Mouse (Mus musculus) liver, embryonic 13.5 days (tissue): ENCODE results near the gene Cux2. TPM values are rescaled to one million over a fixed set of nuclear protein-coding genes. Genes with fewer than 3 reads are reported as not detected.

Experiments
- ATAC-seq: fragments of 200-750 bp; cut with Nextera tagmentation; 2 replicates; pipeline ENCODE4 v1.8.0; 2017; ENCODE audit warnings: low read depth, mild to moderate bottlenecking, moderate number of reproducible peaks, moderate library complexity
- DNase-seq: peaks from one replicate; pipeline ENCODE4 v3.0.0; 2022
- H3K27ac ChIP-seq: fragments of 300-500 bp; sonication (generic); 2 replicates; pipeline ENCODE4 v1.5.1; 2015; ENCODE audit warnings: moderate library complexity, mild to moderate bottlenecking, inconsistent platforms
- H3K27me3 ChIP-seq: fragments of 300-500 bp; sonication (generic); 2 replicates; pipeline ENCODE4 v1.6.1; 2015; ENCODE audit warnings: mild to moderate bottlenecking, inconsistent platforms
- H3K36me3 ChIP-seq: fragments of 300-500 bp; sonication (generic); 2 replicates; pipeline ENCODE4 v1.6.1; 2015; ENCODE audit warnings: mild to moderate bottlenecking, inconsistent platforms
- H3K4me1 ChIP-seq: fragments of 300-500 bp; sonication (generic); replicated peaks from 2 replicates; pipeline ENCODE4 v1.6.1; 2015; ENCODE audit warnings: inconsistent platforms
- H3K4me2 ChIP-seq: fragments of 300-500 bp; sonication (generic); 2 replicates; pipeline ENCODE4 v1.6.1; 2015; ENCODE audit warnings: inconsistent platforms, mild to moderate bottlenecking, moderate library complexity
- H3K4me3 ChIP-seq: fragments of 300-500 bp; sonication (generic); replicated peaks from 2 replicates; pipeline ENCODE4 v1.5.1; 2015; ENCODE audit warnings: mild to moderate bottlenecking, inconsistent platforms
- H3K9ac ChIP-seq: fragments of 300-500 bp; sonication (generic); 2 replicates; pipeline ENCODE4 v1.6.1; 2015; ENCODE audit warnings: mild to moderate bottlenecking, inconsistent platforms
- H3K9me3 ChIP-seq: fragments of 300-500 bp; sonication (generic); replicated peaks from 2 replicates; pipeline ENCODE4 v1.6.1; 2016; ENCODE audit warnings: inconsistent platforms
- WGBS: fragments of 180-500 bp; shearing (Covaris S2); methylation state at CpG from one replicate; pipeline ENCODE4 v1.1.7; 2015; ENCODE audit not compliant: insufficient replicate concordance; 5-methylcytosine and 5-hydroxymethylcytosine counted together
- polyA plus RNA-seq: library from polyadenylated mRNA; unstranded; fragments of >200 nt; fragmentation: Nextera tagmentation; extraction: Ambion mirVana; gene quantifications from 2 replicates; pipeline ENCODE4 v1.2.1, GENCODE M21; 2015

Gene Cux2
- polyA plus RNA-seq, 1 experiment from 2014 or later, result 0.59 TPM

DNA sequence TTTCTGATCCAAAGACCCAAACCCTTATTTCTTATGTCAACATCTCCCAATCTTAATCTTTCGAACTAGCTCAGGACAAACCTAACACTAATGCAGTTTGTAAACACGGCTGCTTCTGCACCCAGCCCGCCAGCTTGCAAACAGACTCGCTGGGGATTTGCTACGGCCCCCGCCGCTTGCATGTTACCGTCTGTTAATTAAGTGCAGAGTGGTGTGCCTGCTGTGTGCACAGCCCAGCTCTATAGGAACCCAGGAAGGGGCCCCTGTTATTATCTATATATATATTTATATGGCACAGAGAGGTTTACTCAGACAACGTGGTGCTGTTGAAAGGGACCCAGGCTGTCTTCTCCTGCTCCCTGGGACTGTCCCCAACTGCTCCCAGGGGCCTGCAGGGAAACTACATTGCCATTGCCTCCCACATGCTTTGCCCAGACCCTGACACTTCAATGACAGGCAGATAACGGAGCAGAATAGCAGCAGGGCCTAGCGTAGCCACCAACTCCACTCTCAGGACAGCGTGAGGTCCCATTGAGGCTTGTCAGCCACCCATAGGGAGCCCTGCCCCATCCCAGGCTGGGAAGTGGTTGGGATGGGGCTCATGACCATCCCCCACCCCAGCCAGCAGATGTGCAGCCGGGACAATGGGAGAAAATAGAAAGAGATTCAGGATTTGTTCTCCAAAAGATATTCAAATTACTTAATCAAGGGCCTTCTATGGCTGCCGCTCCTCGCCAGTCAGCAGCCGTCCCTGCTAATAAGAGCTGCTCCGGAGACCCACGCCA lies 111.6 kb downstream of the Cux2 start:
- H3K4me3 ChIP-seq, result no peak overlapping the region
- 49% methylated on average over 18 of the region's 18 CpGs for WGBS
- no peaks in the 10 kb centered on the region for H3K9me3 ChIP-seq
- H3K4me1 ChIP-seq, result no peaks in the 10 kb centered on the region
- no peak overlapping the region for H3K4me2 ChIP-seq
- peaks cover 10% of the 10 kb centered on the region; the same call in 1 of the 2 replicates for H3K27me3 ChIP-seq
- DNase-seq (no peak), ATAC-seq (no peak)
- H3K36me3 ChIP-seq, result no peaks in the 10 kb centered on the region
- H3K9ac ChIP-seq, result no peak overlapping the region
- H3K27ac ChIP-seq, result no peak overlapping the region

- Histone ChIP-seq H3K27me3 (peaks cover 11% of the 10 kb centered on the region), H3K9me3 (no peaks in the 10 kb centered on the region), H3K4me2 (no peak overlapping the region), H3K9ac (no peak overlapping the region), H3K36me3 (no peaks in the 10 kb centered on the region), H3K27ac (no peak overlapping the region), H3K4me1 (no peaks in the 10 kb centered on the region), H3K4me3 (no peak overlapping the region)
- WGBS, result 54% methylated on average over 9 of the region's 9 CpGs
- ATAC-seq (no peak), DNase-seq (no peak)
Measured at GRCm38 (mm10) chr5:121930261-121930660, 119.6 kb downstream of the Cux2 start.

GRCm38 (mm10) chr5:121928362-121929000 lies 121.4 kb downstream of the Cux2 start:
- WGBS, result 60% methylated on average over 15 of the region's 17 CpGs
- Histone ChIP-seq H3K4me1 (no peaks in the 10 kb centered on the region), H3K4me2 (no peak overlapping the region), H3K9ac (no peak overlapping the region), H3K4me3 (no peak overlapping the region), H3K27ac (no peak overlapping the region), H3K27me3 (peaks cover 24% of the 10 kb centered on the region), H3K9me3 (no peaks in the 10 kb centered on the region), H3K36me3 (no peaks in the 10 kb centered on the region)
- no peak for ATAC-seq
- no peak for DNase-seq

- ATAC-seq, result no peak
- H3K9me3 ChIP-seq, result no peaks in the 10 kb centered on the region
- no peak overlapping the region for H3K27ac ChIP-seq
- no peak overlapping the region for H3K4me2 ChIP-seq
- H3K9ac ChIP-seq, result no peak overlapping the region
- H3K4me3 ChIP-seq, result no peak overlapping the region
- peaks cover 26% of the 10 kb centered on the region for H3K27me3 ChIP-seq
- no peak for DNase-seq
- H3K36me3 ChIP-seq, result no peaks in the 10 kb centered on the region
- no peaks in the 10 kb centered on the region for H3K4me1 ChIP-seq
- WGBS, result 8% methylated on average over 2 of the region's 2 CpGs
Measured at GRCm38 (mm10) chr5:121926543-121926814, 123.4 kb downstream of the Cux2 start.

DNA sequence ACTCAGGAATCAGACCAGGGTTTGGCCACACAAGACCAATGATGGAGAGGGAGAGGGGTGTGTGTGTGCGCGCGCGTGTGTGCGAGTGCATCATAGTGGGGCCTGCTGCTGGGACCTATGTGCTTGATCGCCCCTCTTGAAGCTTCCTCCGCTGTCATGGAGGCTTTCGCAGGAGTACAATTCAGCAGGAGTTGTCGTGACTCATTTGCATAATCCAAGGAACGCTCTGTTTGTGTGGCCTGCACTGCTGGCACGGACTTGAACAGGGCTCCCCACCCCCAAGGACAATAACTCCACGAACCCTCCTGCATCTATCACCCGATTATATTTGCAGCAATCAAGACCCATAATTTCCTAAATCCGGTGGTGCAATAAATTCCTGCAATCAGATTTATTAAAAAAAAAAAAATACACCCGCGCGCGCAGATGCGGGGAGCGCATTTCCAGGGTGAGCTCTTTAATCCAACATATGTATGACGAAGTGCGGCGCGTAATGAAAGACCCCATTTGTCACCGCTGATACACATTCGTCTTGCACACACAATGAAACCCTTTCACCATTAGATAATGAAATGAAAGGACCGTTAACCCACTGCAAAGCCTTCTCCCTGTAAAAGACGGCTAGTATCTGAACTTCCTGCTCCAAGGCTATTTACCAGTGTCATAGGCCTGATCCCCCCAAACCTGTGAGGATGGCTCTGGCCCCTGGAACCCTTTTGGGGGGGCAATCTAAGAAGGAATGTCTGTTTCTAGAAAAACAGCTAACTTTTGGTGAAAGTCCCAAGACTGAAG lies 124.0 kb downstream of the Cux2 start:
- Histone ChIP-seq H3K4me1 (no peaks in the 10 kb centered on the region), H3K4me3 (no peak overlapping the region), H3K9me3 (no peaks in the 10 kb centered on the region), H3K27me3 (peaks cover 26% of the 10 kb centered on the region), H3K36me3 (no peaks in the 10 kb centered on the region), H3K4me2 (no peak overlapping the region), H3K27ac (no peak overlapping the region), H3K9ac (no peak overlapping the region)
- 43% methylated on average over 28 of the region's 28 CpGs for WGBS
- no peak for ATAC-seq
- no peak for DNase-seq

GRCm38 (mm10) chr5:121925291-121925690 lies 124.6 kb downstream of the Cux2 start:
- whole genome bisulfite sequencing, result 45% methylated on average over 23 of the region's 23 CpGs
- H3K36me3 ChIP-seq, result no peaks in the 10 kb centered on the region
- no peaks in the 10 kb centered on the region for H3K9me3 ChIP-seq
- no peak overlapping the region for H3K27ac ChIP-seq
- ATAC-seq (no peak), DNase-seq (no peak)
- no peak overlapping the region for H3K9ac ChIP-seq
- no peak overlapping the region for H3K4me3 ChIP-seq
- H3K4me2 ChIP-seq, result no peak overlapping the region
- H3K4me1 ChIP-seq, result 0 out of 2 replicates have a peak, but pooled peaks cover 3% of the 10 kb centered on the region
- peaks cover 26% of the 10 kb centered on the region for H3K27me3 ChIP-seq

- Histone ChIP-seq H3K9ac (no peak overlapping the region), H3K27me3 (peaks cover 26% of the 10 kb centered on the region), H3K4me3 (no peak overlapping the region), H3K27ac (no peak overlapping the region), H3K36me3 (no peaks in the 10 kb centered on the region), H3K4me2 (no peak overlapping the region), H3K4me1 (0 out of 2 replicates have a peak, but pooled peaks cover 3% of the 10 kb centered on the region), H3K9me3 (no peaks in the 10 kb centered on the region)
- WGBS, result 32% methylated on average over 9 of the region's 9 CpGs
- no peak for ATAC-seq
- no peak for DNase-seq
Measured at GRCm38 (mm10) chr5:121924423-121924822, 125.5 kb downstream of the Cux2 start.

DNA sequence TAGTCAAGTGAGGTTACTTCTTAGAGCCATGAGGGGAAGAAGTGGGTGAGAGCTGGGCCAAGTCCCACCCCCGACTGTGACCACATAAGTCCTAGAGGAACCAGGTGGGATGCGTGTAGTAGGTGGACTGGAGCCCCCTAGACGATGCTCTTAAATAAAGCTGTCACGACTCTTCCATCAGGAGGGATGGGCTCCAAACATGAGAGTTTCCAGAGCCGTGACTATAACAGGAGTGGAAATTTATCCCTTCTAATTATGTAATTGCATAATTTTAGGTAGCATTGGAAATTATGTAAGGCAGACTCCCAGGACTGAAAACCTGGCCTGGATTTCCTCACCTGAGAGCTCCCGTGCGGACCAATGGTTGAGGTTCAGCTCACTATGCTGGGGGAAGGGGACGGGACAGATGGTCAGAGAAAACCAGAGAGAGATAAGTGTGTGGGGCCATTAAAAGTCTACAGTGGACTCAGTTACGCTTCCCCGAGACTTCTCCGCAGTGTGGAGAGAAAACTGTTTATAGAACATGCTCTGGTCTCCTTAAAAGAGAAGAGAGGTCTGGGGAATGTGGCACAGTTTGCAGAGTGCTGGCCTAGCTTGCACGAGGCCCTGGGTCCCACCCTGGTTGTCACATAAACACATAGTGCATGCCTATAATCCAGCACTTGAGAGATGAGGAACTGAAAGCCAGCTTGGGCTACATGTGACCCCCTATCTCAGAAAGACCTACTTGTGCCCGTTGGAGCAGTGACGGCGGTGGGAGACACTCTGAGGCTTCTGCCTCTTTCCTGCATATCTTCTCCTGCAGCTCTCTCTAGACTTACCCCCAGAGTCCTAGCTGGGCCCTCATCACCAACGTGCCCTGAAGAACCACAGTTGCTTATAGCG lies 126.7 kb downstream of the Cux2 start:
- ATAC-seq, result no peak
- peaks cover 26% of the 10 kb centered on the region for H3K27me3 ChIP-seq
- 54% methylated on average over 17 of the region's 17 CpGs for WGBS

DNA sequence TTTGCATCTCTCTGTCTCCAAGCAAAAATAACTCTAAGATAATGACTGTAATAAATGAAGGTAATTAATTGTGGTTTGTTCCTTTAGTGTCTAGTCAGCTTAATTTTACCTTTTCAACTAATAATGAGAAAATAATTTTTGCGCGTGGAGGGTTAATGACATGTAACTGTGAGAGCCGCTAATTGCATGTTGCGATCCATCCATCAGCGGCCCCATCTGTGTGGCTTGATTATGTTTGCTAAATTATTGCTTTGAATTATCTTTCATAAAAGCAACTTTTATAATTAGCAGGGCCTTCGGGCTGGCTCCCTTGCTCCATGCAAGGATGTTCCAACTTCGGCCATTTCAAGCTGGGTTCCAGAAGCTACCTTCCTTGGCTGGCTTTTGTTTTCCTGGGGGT lies 130.7 kb downstream of the Cux2 start:
- DNase-seq, result no peak
- H3K9ac ChIP-seq, result no peak overlapping the region
- H3K27me3 ChIP-seq, result peaks cover 9% of the 10 kb centered on the region
- no peaks in the 10 kb centered on the region for H3K9me3 ChIP-seq
- no peak for ATAC-seq
- H3K4me2 ChIP-seq, result no peak overlapping the region
- no peak overlapping the region for H3K4me3 ChIP-seq
- no peaks in the 10 kb centered on the region for H3K36me3 ChIP-seq
- WGBS, result 74% methylated on average over 7 of the region's 7 CpGs
- no peak overlapping the region for H3K27ac ChIP-seq
- H3K4me1 ChIP-seq, result 0 out of 2 replicates have a peak, but pooled peaks cover 3% of the 10 kb centered on the region

More for the DNA sequence above, 126.7 kb downstream of the Cux2 start:
- no peak for DNase-seq
- Histone ChIP-seq H3K36me3 (no peaks in the 10 kb centered on the region), H3K9ac (no peak overlapping the region), H3K4me2 (no peak overlapping the region), H3K9me3 (no peaks in the 10 kb centered on the region), H3K27ac (no peak overlapping the region), H3K4me3 (no peak overlapping the region), H3K4me1 (0 out of 2 replicates have a peak, but pooled peaks cover 3% of the 10 kb centered on the region)

DNA sequence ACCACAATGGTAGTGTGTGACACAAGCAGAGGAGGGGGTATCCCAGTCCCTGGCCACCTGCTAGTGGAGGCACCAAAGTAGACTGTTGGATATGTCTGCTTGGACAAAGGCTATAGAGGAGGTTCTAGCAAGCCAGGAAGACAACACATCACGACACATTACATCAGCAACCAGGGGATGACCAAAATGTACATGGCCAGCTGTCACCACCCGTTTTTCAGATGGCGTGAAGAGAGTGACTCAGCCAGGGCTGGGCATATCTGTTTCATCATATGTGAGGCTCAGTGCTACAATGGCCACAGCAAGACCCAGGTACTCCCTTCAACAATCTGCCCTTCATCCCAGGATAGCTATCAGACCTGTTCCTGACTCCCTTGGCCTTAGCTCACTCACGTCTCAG lies 133.1 kb downstream of the Cux2 start:
- Histone ChIP-seq H3K4me2 (no peak overlapping the region), H3K36me3 (no peaks in the 10 kb centered on the region), H3K9me3 (no peaks in the 10 kb centered on the region), H3K27me3 (no peaks in the 10 kb centered on the region), H3K4me3 (no peak overlapping the region), H3K4me1 (0 out of 2 replicates have a peak, but pooled peaks cover 3% of the 10 kb centered on the region), H3K9ac (no peak overlapping the region), H3K27ac (no peak overlapping the region)
- 48% methylated on average over 4 of the region's 4 CpGs for WGBS
- DNase-seq (no peak), ATAC-seq (no peak)

DNA sequence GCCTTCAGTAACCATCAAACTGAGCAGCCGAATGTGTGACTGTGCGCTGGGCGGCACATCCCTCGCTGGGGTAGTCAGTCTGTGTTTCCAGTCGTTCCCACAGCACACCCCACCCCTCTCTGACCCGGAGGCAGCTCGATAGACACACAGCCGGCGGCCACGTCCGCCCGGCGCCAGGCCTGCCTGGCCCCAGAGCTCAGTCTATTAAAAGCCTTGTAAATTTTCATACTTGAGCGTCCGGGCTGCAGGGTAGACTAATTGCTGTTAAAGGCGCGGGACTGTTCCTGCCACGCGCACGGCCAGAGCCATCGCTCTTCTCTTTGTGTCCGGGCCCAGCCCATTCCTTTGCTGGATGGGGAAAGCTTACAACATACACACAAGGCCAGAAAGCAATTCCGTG lies 135.9 kb downstream of the Cux2 start:
- H3K27ac ChIP-seq, result no peak overlapping the region
- no peak overlapping the region for H3K4me3 ChIP-seq
- no peaks in the 10 kb centered on the region for H3K4me1 ChIP-seq
- 72% methylated on average over 23 of the region's 23 CpGs for WGBS
- DNase-seq (no peak), ATAC-seq (no peak)
- H3K4me2 ChIP-seq, result no peak overlapping the region
- no peaks in the 10 kb centered on the region for H3K9me3 ChIP-seq
- H3K36me3 ChIP-seq, result no peaks in the 10 kb centered on the region
- no peaks in the 10 kb centered on the region for H3K27me3 ChIP-seq
- no peak overlapping the region for H3K9ac ChIP-seq
